Comparison of ENCODE assay signal across 8 mouse cellular contexts in the genomic region with DNA sequence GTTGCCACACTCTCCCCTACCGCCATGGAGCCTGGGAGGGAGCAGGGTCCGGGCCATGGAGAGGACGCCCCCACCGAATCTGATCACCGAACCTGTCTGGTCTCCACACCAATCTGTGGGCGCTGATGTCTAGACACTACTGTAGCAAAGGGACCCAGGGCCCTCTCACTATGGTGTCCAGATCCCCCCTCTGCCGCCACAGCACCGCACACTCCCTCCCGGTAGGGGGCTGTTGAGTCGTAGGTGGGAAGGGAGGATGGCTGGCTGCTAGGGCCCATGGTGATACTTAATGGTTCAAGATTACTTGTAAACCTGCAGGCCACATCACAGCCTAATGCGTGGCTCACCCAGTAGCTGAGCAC. TPM values are rescaled to one million over a fixed set of nuclear protein-coding genes. Genes with fewer than 3 reads are reported as not detected.
DNase-seq lines count a peak whose midpoint lies in the region; ATAC-seq and TF ChIP-seq lines count a peak whose summit lies in the region.

No protein-coding gene starts in this region.

- DNase-seq in heart, adult 11 months = no peak
- no peak for DNase-seq in CH12.LX (ENCODE audit: extremely low read depth)
- no peak for DNase-seq in limb, embryonic 10.5 days (ENCODE audit: low spot score)
- no peak for DNase-seq in frontal cortex, postnatal 25 days (ENCODE audit: low spot score in 2 of 2)
- no peak for DNase-seq in retina, embryonic 14.5 days (ENCODE audit: low spot score)

- 9% methylated on average over 11 of the region's 11 CpGs for WGBS in heart, embryonic 14.5 days
- 7% methylated on average over 11 of the region's 11 CpGs for WGBS in embryonic facial prominence, embryonic 12.5 days
- WGBS in limb, embryonic 10.5 days = 5% methylated on average over 11 of the region's 11 CpGs
- 6% methylated on average over 11 of the region's 11 CpGs for WGBS in neural tube, embryonic 14.5 days

- peak overlapping the region; percentile 6 to 78 for H3K27ac ChIP-seq in heart, embryonic 14.5 days (replicated peaks in 1 of 2; ENCODE audit: control insufficient read depth in 1 of 2, insufficient read depth in 1 of 2, low read depth in 2 of 2, low read length in 2 of 2)
- H3K27ac ChIP-seq in CH12.LX (ENCODE audit: insufficient read depth, low read depth) = no peak overlapping the region
- peak overlapping the region; percentile 4; the same call in 1 of the 2 replicates for H3K27ac ChIP-seq in embryonic facial prominence, embryonic 12.5 days
- H3K27ac ChIP-seq in limb, embryonic 10.5 days = peak overlapping the region; percentile 90
- peak overlapping the region; percentile 39 for H3K27ac ChIP-seq in neural tube, embryonic 14.5 days (ENCODE audit: low read depth, low read length)

- TF ChIP-seq RAD21 in CH12.LX (IDR thresholded peaks at IDR 0.05; ENCODE audit: low read depth, low read length) = no peak

- peak overlapping the region; percentile 59 to 64 for H3K4me3 ChIP-seq in heart, embryonic 14.5 days (ENCODE audit: control insufficient read depth in 1 of 2, insufficient read depth in 1 of 2, low read depth in 1 of 2, low read length in 2 of 2)
- H3K4me3 ChIP-seq in CH12.LX (replicated peaks in 1 of 3; ENCODE audit: low read depth in 2 of 3, low read length in 2 of 3, poor library complexity in 1 of 3) = peak overlapping the region; percentile 46 to 73 (median 61)
- peak overlapping the region; percentile 58 for H3K4me3 ChIP-seq in embryonic facial prominence, embryonic 12.5 days
- H3K4me3 ChIP-seq in limb, embryonic 10.5 days = peak overlapping the region; percentile 76
- peak overlapping the region; percentile 51 for H3K4me3 ChIP-seq in neural tube, embryonic 14.5 days (ENCODE audit: low read depth, low read length)

- peak overlapping the region; percentile 81 for H3K9ac ChIP-seq in heart, embryonic 14.5 days (ENCODE audit: low read length)
- peak overlapping the region; percentile 65 for H3K9ac ChIP-seq in CH12.LX (ENCODE audit: insufficient read depth, low read depth)
- H3K9ac ChIP-seq in embryonic facial prominence, embryonic 12.5 days = peak overlapping the region; percentile 66
- H3K9ac ChIP-seq in neural tube, embryonic 14.5 days (replicated peaks; ENCODE audit: low read depth, low read length) = peak overlapping the region; percentile 69

- TF ChIP-seq EP300 in CH12.LX (IDR thresholded peaks at IDR 0.05; ENCODE audit: low read length) = no peak

- H3K4me1 ChIP-seq in heart, embryonic 14.5 days (ENCODE audit: control insufficient read depth in 2 of 2, insufficient read depth in 2 of 2, low read length in 2 of 2) = peaks cover 14 to 21% of the 10 kb centered on the region in 2 experiments; a peak in 3 of 4 replicates
- H3K4me1 ChIP-seq in CH12.LX (ENCODE audit: control insufficient read depth in 1 of 2, insufficient read depth in 2 of 2) = peaks cover 6 to 17% of the 10 kb centered on the region in 2 experiments
- peaks cover 17% of the 10 kb centered on the region; the same call in 1 of the 2 replicates for H3K4me1 ChIP-seq in embryonic facial prominence, embryonic 12.5 days
- peaks cover 40% of the 10 kb centered on the region for H3K4me1 ChIP-seq in limb, embryonic 10.5 days
- peaks cover 4% of the 10 kb centered on the region; the same call in 1 of the 2 replicates for H3K4me1 ChIP-seq in neural tube, embryonic 14.5 days (ENCODE audit: control insufficient read depth, insufficient read depth, low read length)

- 0 out of 2 replicates have a peak, but pooled peaks have one; percentile 1 for ATAC-seq in heart, embryonic 14.5 days (ENCODE audit: insufficient number of reproducible peaks, insufficient read depth, low FRiP score, low read depth)
- ATAC-seq in embryonic facial prominence, embryonic 12.5 days (ENCODE audit: insufficient number of reproducible peaks, insufficient read depth, low FRiP score, low TSS enrichment) = no peak; the same call in 1 of the 2 replicates
- no peak; the same call in 1 of the 2 replicates for ATAC-seq in neural tube, embryonic 14.5 days (ENCODE audit: low read depth)

- peaks cover 18% of the 10 kb centered on the region for H3K36me3 ChIP-seq in heart, embryonic 14.5 days (ENCODE audit: control insufficient read depth, insufficient read depth, low read length)
- peaks cover 0 to 15% of the 10 kb centered on the region in 2 experiments for H3K36me3 ChIP-seq in CH12.LX (replicated peaks in 1 of 2; ENCODE audit: control insufficient read depth in 1 of 2, insufficient read depth in 1 of 2, low read length in 1 of 2)
- 0 out of 2 replicates have a peak, but pooled peaks cover 3% of the 10 kb centered on the region for H3K36me3 ChIP-seq in embryonic facial prominence, embryonic 12.5 days
- no peaks in the 10 kb centered on the region; the same call in 1 of the 2 replicates for H3K36me3 ChIP-seq in limb, embryonic 10.5 days
- H3K36me3 ChIP-seq in neural tube, embryonic 14.5 days (ENCODE audit: control insufficient read depth, insufficient read depth, low read length) = no peaks in the 10 kb centered on the region

- no peaks in the 10 kb centered on the region for H3K79me2 ChIP-seq in CH12.LX (replicated peaks; ENCODE audit: control insufficient read depth, extremely low read depth, insufficient read depth, poor library complexity, severe bottlenecking)

- H3K27me3 ChIP-seq in heart, embryonic 14.5 days (ENCODE audit: control insufficient read depth, insufficient read depth, low read length) = no peaks in the 10 kb centered on the region
- H3K27me3 ChIP-seq in CH12.LX (replicated peaks) = peaks cover 32% of the 10 kb centered on the region
- H3K27me3 ChIP-seq in embryonic facial prominence, embryonic 12.5 days = no peaks in the 10 kb centered on the region
- H3K27me3 ChIP-seq in limb, embryonic 10.5 days (ENCODE audit: low read depth, poor library complexity, severe bottlenecking) = no peaks in the 10 kb centered on the region
- no peaks in the 10 kb centered on the region for H3K27me3 ChIP-seq in neural tube, embryonic 14.5 days (ENCODE audit: control insufficient read depth, insufficient read depth, low read length)

- in situ Hi-C loops in CH12.LX (cut with MboI; ENCODE audit: low pct_ligation_motif_present, low pct_unique_long_range_greater_than_20kb, low sequenced_read_pairs) = no loop called here

- TF ChIP-seq POLR2A in CH12.LX (IDR thresholded peaks at IDR 0.05; ENCODE audit: low read depth, low read length) = no peak

- dilution Hi-C loops in CH12.LX (cut with MboI; ENCODE audit: extremely low pct_ligation_motif_present, extremely low pct_unique_long_range_greater_than_20kb, low sequenced_read_pairs) = no loop called here

- peak overlapping the region; percentile 78 for H3K4me2 ChIP-seq in heart, embryonic 14.5 days (ENCODE audit: low read length)
- H3K4me2 ChIP-seq in CH12.LX (ENCODE audit: insufficient read depth, low read depth, poor library complexity, severe bottlenecking) = peak overlapping the region; percentile 31
- peak overlapping the region; percentile 51 for H3K4me2 ChIP-seq in embryonic facial prominence, embryonic 12.5 days (replicated peaks)
- peak overlapping the region; percentile 58 for H3K4me2 ChIP-seq in neural tube, embryonic 14.5 days (ENCODE audit: low read depth, low read length)

- no peak for TF ChIP-seq CTCF in CH12.LX (conservative IDR thresholded peaks at IDR 0.05 in 1 of 2, IDR thresholded peaks at IDR 0.05 in 1 of 2; ENCODE audit: low read depth in 2 of 2, low read length in 2 of 2)

- H3K9me3 ChIP-seq in heart, embryonic 14.5 days (ENCODE audit: control insufficient read depth, low read length) = no peaks in the 10 kb centered on the region
- no peaks in the 10 kb centered on the region for H3K9me3 ChIP-seq in CH12.LX (replicated peaks; ENCODE audit: low read length)
- no peaks in the 10 kb centered on the region for H3K9me3 ChIP-seq in embryonic facial prominence, embryonic 12.5 days
- no peaks in the 10 kb centered on the region for H3K9me3 ChIP-seq in limb, embryonic 10.5 days (replicated peaks)
- H3K9me3 ChIP-seq in neural tube, embryonic 14.5 days (ENCODE audit: control insufficient read depth, low read length) = no peaks in the 10 kb centered on the region

RNA-seq across cellular contexts. Expression of a gene that starts 0.6 kb away (rescaled TPM):
- polyA plus RNA-seq in heart, embryonic 14.5 days (2014; fragmentation: Nextera tagmentation; extraction: Ambion mirVana) = not detected in 2 replicates
- total RNA-seq in CH12.LX (2012; rRNA removed) (not detected in 2 replicates), CH12.LX (2014; rRNA removed) (not detected in 2 replicates)
- not detected in 2 replicates for polyA plus RNA-seq in CH12.LX (2012; ENCODE audit: insufficient read length, low read depth)
- polyA plus RNA-seq in embryonic facial prominence, embryonic 12.5 days (2016; fragmentation: Nextera tagmentation; extraction: Ambion mirVana) = not detected in 2 replicates
- polyA plus RNA-seq in limb, embryonic 10.5 days (2016; fragmentation: Nextera tagmentation; extraction: Ambion mirVana) = not detected in 2 replicates
- not detected in 2 replicates for polyA plus RNA-seq in neural tube, embryonic 14.5 days (2014; fragmentation: Nextera tagmentation; extraction: Ambion mirVana)

RNA-seq across cellular contexts. Expression of a gene that starts 7.2 kb away (rescaled TPM):
- polyA plus RNA-seq in heart, embryonic 14.5 days (2014; fragmentation: Nextera tagmentation; extraction: Ambion mirVana) = 161 and 177 TPM in 2 replicates
- total RNA-seq in CH12.LX (2012; rRNA removed) = 35.0 and 39.3 TPM in 2 replicates
- total RNA-seq in CH12.LX (2014; rRNA removed) = 18.9 and 20.1 TPM in 2 replicates
- 21.4 and 24.7 TPM in 2 replicates for polyA plus RNA-seq in CH12.LX (2012; ENCODE audit: insufficient read length, low read depth)
- polyA plus RNA-seq in embryonic facial prominence, embryonic 12.5 days (2016; fragmentation: Nextera tagmentation; extraction: Ambion mirVana) = 97.3 and 101 TPM in 2 replicates
- polyA plus RNA-seq in limb, embryonic 10.5 days (2016; fragmentation: Nextera tagmentation; extraction: Ambion mirVana) = 96.5 and 97.2 TPM in 2 replicates
- 37.4 and 64.3 TPM in 2 replicates for polyA plus RNA-seq in neural tube, embryonic 14.5 days (2014; fragmentation: Nextera tagmentation; extraction: Ambion mirVana)

RNA-seq across cellular contexts. Expression of a gene that starts 17.2 kb away (rescaled TPM):
- 24.0 and 24.7 TPM in 2 replicates for polyA plus RNA-seq in heart, embryonic 14.5 days (2014; fragmentation: Nextera tagmentation; extraction: Ambion mirVana)
- total RNA-seq in CH12.LX (2012; rRNA removed) = 11.1 and 14.2 TPM in 2 replicates
- total RNA-seq in CH12.LX (2014; rRNA removed) = 8.6 and 10.6 TPM in 2 replicates
- 9.5 TPM in 2 replicates for polyA plus RNA-seq in CH12.LX (2012; ENCODE audit: insufficient read length, low read depth)
- 17.0 and 17.8 TPM in 2 replicates for polyA plus RNA-seq in embryonic facial prominence, embryonic 12.5 days (2016; fragmentation: Nextera tagmentation; extraction: Ambion mirVana)
- polyA plus RNA-seq in limb, embryonic 10.5 days (2016; fragmentation: Nextera tagmentation; extraction: Ambion mirVana) = 13.2 and 14.5 TPM in 2 replicates
- polyA plus RNA-seq in neural tube, embryonic 14.5 days (2014; fragmentation: Nextera tagmentation; extraction: Ambion mirVana) = 2.7 and 4.1 TPM in 2 replicates

RNA-seq across cellular contexts. Expression of a gene that starts 41.2 kb away (rescaled TPM):
- polyA plus RNA-seq in heart, embryonic 14.5 days (2014; fragmentation: Nextera tagmentation; extraction: Ambion mirVana) = 13.3 and 15.2 TPM in 2 replicates
- total RNA-seq in CH12.LX (2012; rRNA removed) (0.88 and 1.2 TPM in 2 replicates), CH12.LX (2014; rRNA removed) (0.16 TPM in 1 of 2 replicates, not detected in the other)
- not detected in 2 replicates for polyA plus RNA-seq in CH12.LX (2012; ENCODE audit: insufficient read length, low read depth)
- polyA plus RNA-seq in embryonic facial prominence, embryonic 12.5 days (2016; fragmentation: Nextera tagmentation; extraction: Ambion mirVana) = 66.0 and 75.2 TPM in 2 replicates
- 31.3 and 43.3 TPM in 2 replicates for polyA plus RNA-seq in limb, embryonic 10.5 days (2016; fragmentation: Nextera tagmentation; extraction: Ambion mirVana)
- polyA plus RNA-seq in neural tube, embryonic 14.5 days (2014; fragmentation: Nextera tagmentation; extraction: Ambion mirVana) = 123 and 139 TPM in 2 replicates
